In genomic region chr8:83167932-83168331, GRCm38 (mm10) we compare ENCODE assay signal across 9 mouse cellular contexts. TPM values are rescaled to one million over a fixed set of nuclear protein-coding genes. Genes with fewer than 3 reads are reported as not detected.
DNase-seq lines count a peak whose midpoint lies in the region; ATAC-seq and TF ChIP-seq lines count a peak whose summit lies in the region.
"Had no signal": no experiment of that assay in that cellular context is flagged by ENCODE, and none has a peak within 500 bp of the region (broad histone marks: within the 10 kb centered on the region; RNA-seq: fewer than 3 reads in every experiment).

No protein-coding gene starts in this region.

- peak overlapping the region; percentile 67 for H3K4me2 ChIP-seq in hindbrain, embryonic 13.5 days
- H3K4me2 ChIP-seq in midbrain, embryonic 16.5 days (ENCODE audit: low read length), result peak overlapping the region; percentile 81
- no peak overlapping the region for H3K4me2 ChIP-seq in intestine, postnatal 0 days (replicated peaks; ENCODE audit: low read depth)

- H3K4me3 ChIP-seq in forebrain, embryonic 10.5 days, result peak overlapping the region; percentile 78; the same call in 1 of the 2 replicates
- H3K4me3 ChIP-seq in hindbrain, embryonic 13.5 days, result peak overlapping the region; percentile 92
- peak overlapping the region; percentile 89 for H3K4me3 ChIP-seq in midbrain, embryonic 16.5 days (ENCODE audit: low read depth, low read length)
- H3K4me3 ChIP-seq in intestine, postnatal 0 days (ENCODE audit: low read depth, low read length), result no peak overlapping the region

- no peak overlapping the region; the same call in 1 of the 2 replicates for H3K27ac ChIP-seq in forebrain, embryonic 10.5 days
- no peak overlapping the region for H3K27ac ChIP-seq in hindbrain, embryonic 13.5 days
- peak overlapping the region; percentile 46; the same call in 1 of the 2 replicates for H3K27ac ChIP-seq in midbrain, embryonic 16.5 days (ENCODE audit: low read length)
- no peak overlapping the region for H3K27ac ChIP-seq in intestine, postnatal 0 days (ENCODE audit: low read depth, low read length)

- no peaks in the 10 kb centered on the region for H3K36me3 ChIP-seq in forebrain, embryonic 10.5 days (replicated peaks)
- no peaks in the 10 kb centered on the region for H3K36me3 ChIP-seq in hindbrain, embryonic 13.5 days
- H3K36me3 ChIP-seq in midbrain, embryonic 16.5 days (ENCODE audit: control insufficient read depth, insufficient read depth, low read length), result no peaks in the 10 kb centered on the region
- H3K36me3 ChIP-seq in intestine, postnatal 0 days (ENCODE audit: control insufficient read depth, insufficient read depth), result no peaks in the 10 kb centered on the region

- 43% methylated on average over 3 of the region's 3 CpGs for WGBS in forebrain, embryonic 10.5 days
- 26% methylated on average over 3 of the region's 3 CpGs for WGBS in hindbrain, embryonic 13.5 days
- 26% methylated on average over 3 of the region's 3 CpGs for WGBS in midbrain, embryonic 16.5 days
- 76% methylated on average over 3 of the region's 3 CpGs for WGBS in intestine, postnatal 0 days

- H3K9ac ChIP-seq in hindbrain, embryonic 13.5 days, result peak overlapping the region; percentile 98
- peak overlapping the region; percentile 54 for H3K9ac ChIP-seq in midbrain, embryonic 16.5 days (ENCODE audit: low read depth, low read length)
- no peak overlapping the region for H3K9ac ChIP-seq in intestine, postnatal 0 days (ENCODE audit: low read depth, low read length)

- H3K27me3 ChIP-seq in forebrain, embryonic 10.5 days (ENCODE audit: poor library complexity, severe bottlenecking), result no peaks in the 10 kb centered on the region
- no peaks in the 10 kb centered on the region for H3K27me3 ChIP-seq in hindbrain, embryonic 13.5 days
- H3K27me3 ChIP-seq in midbrain, embryonic 16.5 days (ENCODE audit: control insufficient read depth, insufficient read depth, low read depth, low read length), result no peaks in the 10 kb centered on the region
- H3K27me3 ChIP-seq in intestine, postnatal 0 days (replicated peaks; ENCODE audit: control insufficient read depth, insufficient read depth, low read length), result no peaks in the 10 kb centered on the region

- no peaks in the 10 kb centered on the region for H3K9me3 ChIP-seq in forebrain, embryonic 10.5 days
- no peaks in the 10 kb centered on the region for H3K9me3 ChIP-seq in hindbrain, embryonic 13.5 days
- H3K9me3 ChIP-seq in midbrain, embryonic 16.5 days (replicated peaks; ENCODE audit: control insufficient read depth, low read length, poor library complexity, severe bottlenecking), result no peaks in the 10 kb centered on the region
- no peaks in the 10 kb centered on the region for H3K9me3 ChIP-seq in intestine, postnatal 0 days (ENCODE audit: control insufficient read depth)

- peaks cover 35% of the 10 kb centered on the region for H3K4me1 ChIP-seq in forebrain, embryonic 10.5 days
- H3K4me1 ChIP-seq in hindbrain, embryonic 13.5 days (replicated peaks), result peaks cover 40% of the 10 kb centered on the region
- H3K4me1 ChIP-seq in midbrain, embryonic 16.5 days (ENCODE audit: control insufficient read depth, insufficient read depth, low read length), result peaks cover 26% of the 10 kb centered on the region
- H3K4me1 ChIP-seq in intestine, postnatal 0 days (replicated peaks; ENCODE audit: control insufficient read depth, insufficient read depth, low read length), result no peaks in the 10 kb centered on the region

- TF ChIP-seq CTCF in intestine, postnatal 0 days (IDR thresholded peaks at IDR 0.05; ENCODE audit: low read depth), result no peak

- ATAC-seq in hindbrain, embryonic 13.5 days (ENCODE audit: low FRiP score), result no peak
- ATAC-seq in midbrain, embryonic 16.5 days, result no peak
- no peak for ATAC-seq in intestine, postnatal 0 days

- peak; percentile 26 to 43 for DNase-seq in cerebellum, postnatal 10 days
- no peak for DNase-seq in cerebellum, adult 11-12 months
- DNase-seq in forebrain, embryonic 10.5 days (ENCODE audit: extremely low spot score, low spot score), result no peak
- no peak for DNase-seq in urinary bladder, adult 18-20 months (ENCODE audit: low spot score in 2 of 2)
- DNase-seq in urinary bladder, postnatal 4 days (ENCODE audit: low spot score in 2 of 2), result no peak
- DNase-seq: adrenal gland, postnatal 36 days had no signal

RNA-seq across cellular contexts. Expression of gene Gm10645, which starts 2.0 kb away (rescaled TPM):
- polyA plus RNA-seq in forebrain, embryonic 10.5 days (2016; fragmentation: Nextera tagmentation; extraction: Ambion mirVana), result 1.4 and 2.3 TPM in 2 replicates
- polyA plus RNA-seq in hindbrain, embryonic 13.5 days (2015; fragmentation: Nextera tagmentation; extraction: Ambion mirVana), result 6.9 and 7.3 TPM in 2 replicates
- polyA plus RNA-seq in midbrain, embryonic 16.5 days (2015; fragmentation: Nextera tagmentation; extraction: Ambion mirVana), result 6.1 and 6.9 TPM in 2 replicates
- 0.77 and 1.5 TPM in 2 replicates for polyA plus RNA-seq in intestine, postnatal 0 days (2015; fragmentation: Nextera tagmentation; extraction: Ambion mirVana)

RNA-seq across cellular contexts. Expression of gene Tbc1d9, which starts 2.8 kb away (rescaled TPM):
- 2.4 and 3.6 TPM in 2 replicates for polyA plus RNA-seq in forebrain, embryonic 10.5 days (2016; fragmentation: Nextera tagmentation; extraction: Ambion mirVana)
- 15.9 and 16.4 TPM in 2 replicates for polyA plus RNA-seq in hindbrain, embryonic 13.5 days (2015; fragmentation: Nextera tagmentation; extraction: Ambion mirVana)
- polyA plus RNA-seq in midbrain, embryonic 16.5 days (2015; fragmentation: Nextera tagmentation; extraction: Ambion mirVana), result 17.4 and 17.8 TPM in 2 replicates
- polyA plus RNA-seq in intestine, postnatal 0 days (2015; fragmentation: Nextera tagmentation; extraction: Ambion mirVana), result 1.7 TPM in 2 replicates

Comparison
In these comparisons a context has a peak if more than half of its experiments do, and no peak if none do; other contexts are left out.
1. DNase-seq: peak in cerebellum, postnatal 10 days (2 of 2); none in cerebellum, adult 11-12 months (single experiment), forebrain, embryonic 10.5 days (single experiment), urinary bladder, adult 18-20 months (0 of 2) and urinary bladder, postnatal 4 days (0 of 2).